Mouse (Mus musculus): ENCODE measurements around the gene Sh3d21.
"Not testable (repeated sequence)": the region's sequence is repeated elsewhere in the genome, so short reads cannot be mapped to it uniquely, and the experiment has no call there.

The Sh3d21 gene

GRCm38 (mm10) chr4:126168851-126169250 lies 5.6 kb upstream of the Sh3d21 start:
- DNase-seq (ENCODE audit: low spot score), result peak; percentile 61

DNA sequence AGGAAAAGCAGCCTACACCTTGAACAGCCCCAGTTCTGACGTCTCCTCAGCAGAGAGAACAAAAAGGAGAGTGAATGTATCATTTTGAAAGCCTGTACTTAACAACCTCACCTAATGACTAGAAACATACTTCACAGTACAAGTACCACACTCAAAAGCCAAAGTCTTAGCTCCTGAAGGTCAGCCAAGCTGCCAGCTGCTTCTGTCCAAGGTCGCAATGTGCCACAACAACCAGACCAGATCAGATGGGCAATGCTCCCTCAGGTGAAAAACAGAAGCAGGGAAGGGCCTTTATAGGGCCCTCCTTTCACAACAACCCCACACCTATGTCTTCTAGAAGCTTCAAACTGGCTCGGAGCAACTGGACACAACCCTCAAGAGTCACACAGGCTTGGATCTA lies 2.8 kb upstream of the Sh3d21 start:
- DNase-seq (ENCODE audit: low spot score), result no peak

GRCm38 (mm10) chr4:126165092-126165491 lies 1.8 kb upstream of the Sh3d21 start:
- DNase-seq (ENCODE audit: low spot score), result not testable (repeated sequence)

DNA sequence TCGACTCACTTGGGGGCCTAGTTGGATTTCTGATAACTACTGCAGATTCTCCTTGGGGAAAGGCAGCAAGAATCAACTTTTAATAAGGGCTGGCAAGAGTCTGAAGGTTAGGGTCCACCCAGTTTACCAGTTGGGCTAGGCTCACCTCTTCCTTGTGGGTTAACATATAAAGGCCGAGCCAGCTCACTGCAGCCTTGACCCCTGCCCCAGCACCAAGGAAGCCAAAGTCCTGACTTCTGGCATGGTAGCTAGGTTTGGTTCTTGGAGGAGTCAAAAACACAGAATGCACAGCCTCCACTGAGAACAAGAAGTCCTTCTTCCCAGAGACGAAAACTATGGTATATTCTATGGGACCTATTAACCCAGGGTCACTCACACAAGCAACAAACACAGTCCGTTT lies 394 bp upstream of the Sh3d21 start:
- DNase-seq (ENCODE audit: low spot score), result peak; percentile 69

- no peak for DNase-seq (ENCODE audit: low spot score)
Measured at GRCm38 (mm10) chr4:126162544-126163066, 686 bp downstream of the Sh3d21 start.

DNA sequence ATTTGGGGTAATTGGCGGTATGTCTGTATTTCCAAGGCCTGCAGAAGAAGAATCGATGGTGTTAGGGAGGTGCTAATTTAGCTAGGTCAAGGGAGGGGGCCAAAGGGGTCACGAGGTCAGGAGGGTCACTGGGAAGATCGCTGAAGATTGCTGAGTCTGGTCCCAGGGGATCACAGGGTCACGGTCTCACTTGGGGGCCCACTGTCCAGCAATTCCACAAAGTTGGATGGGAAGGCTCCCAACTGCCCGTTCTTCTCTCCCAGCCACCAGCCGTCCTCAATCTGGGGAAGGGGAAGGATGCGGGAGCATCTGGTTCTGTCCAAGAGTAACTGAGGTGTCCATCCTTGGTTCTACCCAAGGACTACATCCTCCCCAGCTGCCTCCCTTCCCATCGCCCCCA lies 1.3 kb downstream of the Sh3d21 start:
- no peak for DNase-seq (ENCODE audit: low spot score)

- no peak for DNase-seq (ENCODE audit: low spot score)
Measured at GRCm38 (mm10) chr4:126161456-126161855, 1.8 kb downstream of the Sh3d21 start.

DNA sequence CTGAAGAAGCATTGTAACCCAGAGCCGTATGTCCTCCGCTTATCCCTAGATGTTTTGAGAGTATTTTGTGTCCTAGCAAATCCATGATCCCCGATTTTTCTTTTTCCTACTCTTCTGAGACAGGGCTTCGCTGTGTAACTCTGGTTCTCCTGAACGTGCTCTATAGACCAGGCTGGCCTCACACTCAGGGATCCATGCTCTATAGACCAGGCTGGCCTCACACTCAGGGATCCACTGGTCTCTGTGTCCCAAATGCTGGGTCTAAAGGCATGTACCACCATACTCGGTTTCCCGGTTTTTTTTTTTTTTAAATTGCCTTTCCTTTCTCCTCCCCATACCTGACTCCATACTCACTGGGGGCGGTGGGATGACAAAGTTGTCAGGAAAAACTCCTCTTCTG lies 2.3 kb downstream of the Sh3d21 start:
- DNase-seq (ENCODE audit: low spot score), result no peak

DNA sequence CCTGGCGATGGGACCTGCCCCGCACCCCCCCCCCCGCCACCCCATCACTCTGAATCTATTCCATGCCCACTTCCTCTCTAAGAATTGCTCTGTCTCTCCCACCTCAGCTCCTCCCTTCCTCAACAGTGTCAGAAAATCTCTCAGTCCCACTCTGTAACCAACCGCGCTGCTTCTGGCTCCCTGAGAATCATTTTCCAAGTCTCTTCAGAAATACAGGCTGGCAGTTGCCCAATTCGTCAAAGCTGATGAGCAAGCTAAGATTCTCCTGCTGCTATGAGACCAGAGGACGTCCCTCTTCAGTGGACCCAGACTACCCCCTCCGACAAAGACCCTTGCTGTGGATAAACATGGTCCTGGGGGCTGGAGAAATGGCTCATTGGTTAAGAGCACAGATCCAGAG lies 3.8 kb downstream of the Sh3d21 start:
- no peak for DNase-seq (ENCODE audit: low spot score)

DNA sequence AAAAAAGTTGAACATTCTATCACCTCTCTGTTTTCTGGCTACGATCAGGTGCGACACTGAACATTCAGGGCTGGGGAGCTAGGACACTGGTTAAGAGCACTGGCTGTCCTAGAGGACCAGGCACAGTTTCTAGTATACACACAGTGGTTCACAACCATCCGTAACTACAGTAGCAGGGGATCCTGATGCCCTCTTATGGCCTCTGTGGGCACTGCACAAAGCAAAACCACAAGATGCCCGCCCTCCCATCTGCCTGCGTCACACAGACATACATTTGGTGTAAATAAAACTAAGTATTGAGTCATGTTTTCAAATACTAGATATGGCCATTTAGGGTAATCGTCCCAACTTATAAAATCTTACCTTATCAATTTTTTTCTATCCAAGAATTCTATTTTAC lies 5.7 kb downstream of the Sh3d21 start:
- DNase-seq (ENCODE audit: low spot score), result no peak

DNA sequence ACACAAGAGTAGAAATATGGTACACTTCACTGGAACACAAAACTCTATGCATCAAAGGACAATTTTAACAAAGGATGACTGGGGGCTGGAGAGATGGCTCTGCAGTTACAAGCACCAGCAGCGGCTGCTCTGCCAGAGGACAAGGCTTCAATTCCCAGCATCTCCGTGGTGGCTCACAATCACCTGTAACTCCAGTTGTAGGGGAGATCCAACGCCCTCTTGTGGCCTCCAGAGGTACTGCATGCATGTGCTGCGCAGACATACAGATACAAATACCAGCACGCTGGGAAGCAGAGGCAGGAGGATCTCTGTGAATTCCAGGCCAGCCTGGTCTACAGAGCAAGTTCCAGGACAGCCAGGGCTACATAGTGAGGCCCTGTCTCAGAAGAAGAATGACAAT lies 6.7 kb downstream of the Sh3d21 start:
- no peak for DNase-seq (ENCODE audit: low spot score)

DNA sequence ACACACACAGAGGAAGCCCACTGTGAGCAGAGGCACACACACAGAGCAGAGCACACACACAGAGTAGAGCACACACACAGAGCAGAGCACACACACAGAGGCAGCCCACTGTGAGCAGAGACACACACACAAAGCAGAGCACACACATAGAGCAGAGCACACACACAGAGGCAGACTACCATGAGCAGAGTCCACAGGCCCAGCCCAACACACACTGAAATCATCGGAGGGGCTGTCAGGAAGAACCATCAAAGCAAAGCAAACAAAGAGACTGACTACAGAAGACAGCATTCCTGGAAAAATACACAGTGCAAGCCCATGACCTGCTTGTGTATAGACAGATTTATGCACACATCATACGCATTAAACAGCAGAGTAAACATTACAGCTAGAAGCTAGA lies 7.4 kb downstream of the Sh3d21 start:
- no peak for DNase-seq (ENCODE audit: low spot score)

- peak; percentile 31 for DNase-seq (ENCODE audit: low spot score)
Measured at GRCm38 (mm10) chr4:126155183-126155582, 8.1 kb downstream of the Sh3d21 start.

DNA sequence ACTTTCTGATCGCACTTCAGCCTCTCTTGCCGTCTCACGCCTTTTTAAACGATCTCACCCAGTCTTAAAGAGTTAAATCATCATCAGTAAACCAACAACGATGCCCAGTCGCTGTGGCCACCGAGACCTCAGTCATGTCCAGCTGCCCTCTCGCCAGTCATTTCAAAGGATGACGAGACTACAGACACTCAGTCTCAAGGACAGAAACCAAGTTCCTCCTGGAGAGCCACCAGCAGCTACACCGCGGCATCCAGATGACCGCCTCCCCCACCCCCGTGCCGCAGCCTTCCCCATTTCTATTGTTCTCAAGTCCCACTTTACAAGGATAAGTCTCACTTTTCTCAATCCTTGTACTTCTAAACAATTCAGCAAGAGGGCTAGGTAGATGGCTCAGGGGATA lies 10.4 kb downstream of the Sh3d21 start:
- no peak for DNase-seq (ENCODE audit: low spot score)

GRCm38 (mm10) chr4:126151701-126152440 lies 11.4 kb downstream of the Sh3d21 start:
- DNase-seq (ENCODE audit: low spot score), result peak; percentile 17

DNA sequence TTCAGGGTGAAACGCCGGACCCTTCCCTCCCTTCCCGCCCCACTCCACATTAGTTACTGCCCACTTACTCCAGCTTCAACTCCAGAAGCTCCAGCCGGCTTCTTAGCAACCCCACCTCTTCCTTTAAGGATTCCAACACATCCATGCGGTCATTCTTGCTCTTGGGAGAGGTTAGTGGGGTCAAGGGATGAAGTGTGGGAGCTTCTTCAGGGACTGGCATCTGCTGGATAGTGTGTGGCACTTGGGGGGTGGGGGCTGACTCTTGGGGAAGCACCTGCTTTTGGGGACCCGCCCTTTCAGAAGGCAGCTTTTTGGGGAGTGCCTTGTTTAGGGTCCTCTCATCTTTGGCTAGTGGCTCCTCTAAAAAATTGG lies 12.4 kb downstream of the Sh3d21 start:
- DNase-seq (ENCODE audit: low spot score), result no peak

GRCm38 (mm10) chr4:126150297-126150948 lies 12.9 kb downstream of the Sh3d21 start:
- DNase-seq (ENCODE audit: low spot score), result peak; percentile 98

GRCm38 (mm10) chr4:126149798-126150197 lies 13.5 kb downstream of the Sh3d21 start:
- DNase-seq (ENCODE audit: low spot score), result no peak

DNA sequence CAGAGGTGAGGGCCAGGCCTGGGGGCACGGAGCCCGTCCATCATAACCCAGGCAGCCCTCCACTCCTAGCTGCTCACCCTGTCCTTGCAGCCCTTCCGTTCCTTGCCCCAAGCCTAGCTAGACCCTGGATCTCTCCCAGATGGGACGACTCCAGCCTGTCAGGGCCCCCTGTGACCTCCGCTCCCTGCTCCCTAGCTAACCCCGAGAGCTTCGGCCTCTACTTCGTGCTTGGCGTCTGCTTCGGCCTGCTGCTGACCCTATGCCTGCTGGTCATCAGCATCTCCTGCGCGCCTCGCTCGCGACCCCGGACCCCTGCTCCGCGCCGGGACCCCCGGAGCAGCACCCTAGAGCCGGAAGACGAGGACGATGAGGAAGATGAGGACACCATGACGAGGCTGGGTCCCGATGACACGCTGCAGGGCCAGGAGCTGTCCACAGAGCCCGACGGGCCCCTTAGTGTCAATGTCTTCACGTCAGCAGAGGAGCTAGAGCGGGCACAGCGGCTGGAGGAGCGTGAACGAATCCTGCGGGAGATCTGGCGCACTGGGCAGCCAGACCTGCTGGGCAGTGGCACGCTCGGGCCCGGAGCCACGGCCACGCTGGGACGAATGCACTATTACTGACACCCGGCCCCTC lies 14.1 kb downstream of the Sh3d21 start:
- DNase-seq (ENCODE audit: low spot score), result peak; percentile 45

GRCm38 (mm10) chr4:126148161-126148961 lies 14.9 kb downstream of the Sh3d21 start:
- DNase-seq (ENCODE audit: low spot score), result peak; percentile 55

DNA sequence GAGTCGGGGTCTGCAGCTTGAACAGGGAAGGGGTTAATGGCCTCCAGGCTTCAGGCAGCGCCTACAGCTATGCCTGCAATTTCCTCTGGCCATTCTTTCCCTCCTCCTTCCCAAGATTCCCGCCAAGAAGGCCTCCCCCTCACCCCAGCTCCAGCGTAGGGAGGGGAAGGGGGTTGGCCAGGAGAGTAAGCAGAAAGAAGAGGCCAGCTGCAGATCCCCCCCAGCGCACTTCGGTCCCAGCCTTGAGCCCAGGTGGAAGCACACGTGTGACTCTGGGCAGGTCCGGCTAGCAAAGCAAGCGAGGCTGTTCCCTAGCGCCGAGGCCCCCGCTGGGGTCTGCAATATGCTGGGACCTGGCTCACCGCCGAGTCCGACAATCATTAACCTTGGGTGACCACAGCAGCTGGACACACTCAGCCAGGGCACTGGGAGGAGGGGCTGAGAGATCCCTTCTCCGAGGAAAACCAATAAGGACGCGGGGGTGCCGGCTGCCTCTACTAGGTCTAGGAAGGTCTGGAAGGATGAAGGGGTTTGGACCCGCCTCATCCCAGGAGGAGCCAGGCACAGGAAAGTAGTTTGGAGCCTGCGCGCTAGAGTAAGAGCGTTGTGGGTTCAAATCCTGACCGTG lies 15.6 kb downstream of the Sh3d21 start, which contains the start of gene Eva1b:
Eva1b (plus strand) TSS at position 212 of the 628 bp plus-strand sequence.
- DNase-seq (ENCODE audit: low spot score), result no peak
